Mouse (Mus musculus) naive thymus-derived CD4-positive, alpha-beta T cell, adult 5 months (primary cell): ENCODE results near the gene Plod1. TPM values are rescaled to one million over a fixed set of nuclear protein-coding genes. Genes with fewer than 3 reads are reported as not detected.

ENCODE experiments used
- polyA plus RNA-seq: library from polyadenylated mRNA; unstranded; fragments of 100-300 nt; shearing (Covaris generic); gene quantifications from one replicate; pipeline ENCODE4 v1.2.1, GENCODE M21; 2017

Plod1 gene
- 8.2 TPM for polyA plus RNA-seq

GRCm38 (mm10) chr4:147936331-147936954 is at the start of gene Plod1:
Gene Plod1, minus strand, starts transcription at chr4:147936767.

GRCm38 (mm10) chr4:147985205-147986132 is 48.9 kb upstream of the Plod1 start, which contains the start of gene Nppb:
Gene Nppb, plus strand, starts transcription at chr4:147985788.

DNA sequence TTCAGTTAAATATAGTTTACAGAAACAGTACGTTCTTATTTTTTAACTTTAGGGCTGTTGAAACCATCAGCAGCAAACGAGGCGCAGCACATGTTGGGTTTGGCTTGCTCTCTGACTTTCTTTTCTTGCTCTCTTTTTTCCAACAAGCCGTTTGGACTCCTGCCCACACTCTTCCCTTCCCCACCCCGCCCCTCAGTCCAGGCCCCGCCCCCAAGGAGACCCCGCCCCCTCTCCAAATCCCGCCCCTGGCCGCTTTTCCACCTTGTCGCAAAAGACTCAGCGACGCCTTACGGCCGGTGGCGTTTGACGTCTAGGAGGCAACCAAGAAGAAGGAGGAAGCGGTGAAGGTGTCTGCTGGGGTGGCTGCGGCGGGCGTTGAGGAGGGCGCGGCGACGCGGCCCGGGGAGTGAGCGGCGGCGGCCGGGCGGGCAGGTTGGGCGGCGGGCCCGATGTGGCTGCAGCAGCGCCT is 4.0 kb upstream of the Plod1 start, which contains the start of gene 2510039O18Rik:
TSS of gene 2510039O18Rik (plus strand) at position 320 of the 469 bp plus-strand sequence.

GRCm38 (mm10) chr4:147904313-147905089 is 32.1 kb downstream of the Plod1 start, which contains the start of gene Mfn2:
Gene Mfn2, minus strand, starts transcription at chr4:147904704.

GRCm38 (mm10) chr4:147868450-147869031 is 68.0 kb downstream of the Plod1 start, which contains the start of the genes Miip and Fv1:
Gene Miip, minus strand, starts transcription at chr4:147868816.
Gene Fv1, plus strand, starts transcription at chr4:147868979.

Other genes starting within 250 kb of the Plod1 start
- gene Zfp534, start 234.2 kb downstream of the Plod1 start, polyA plus RNA-seq, result 0.29 TPM
- gene Zfp984, start 127.0 kb downstream of the Plod1 start, polyA plus RNA-seq, result 10.3 TPM
- gene Zfp933, start 88.4 kb downstream of the Plod1 start, polyA plus RNA-seq, result 2.2 TPM
- 86.4 TPM for gene Miip, start 68.0 kb downstream of the Plod1 start, polyA plus RNA-seq
- 4.1 TPM for gene Fv1, start 67.8 kb downstream of the Plod1 start, polyA plus RNA-seq
- gene Mfn2, start 32.1 kb downstream of the Plod1 start, polyA plus RNA-seq, result 34.7 TPM
- 92.5 TPM for gene 2510039O18Rik, start 4.1 kb upstream of the Plod1 start, polyA plus RNA-seq
- gene Nppb, start 49.0 kb upstream of the Plod1 start, polyA plus RNA-seq, result not detected
- gene Nppa, start 64.0 kb upstream of the Plod1 start, polyA plus RNA-seq, result not detected
- gene Clcn6, start 102.1 kb upstream of the Plod1 start, polyA plus RNA-seq, result 12.6 TPM
- 24.7 TPM for gene Mthfr, start 102.3 kb upstream of the Plod1 start, polyA plus RNA-seq
- 13.5 TPM for gene Agtrap, start 151.3 kb upstream of the Plod1 start, polyA plus RNA-seq
- 38.1 TPM for gene Mad2l2, start 193.6 kb upstream of the Plod1 start, polyA plus RNA-seq
- gene Draxin, start 193.9 kb upstream of the Plod1 start, polyA plus RNA-seq, result not detected
- 18.9 TPM for gene Fbxo6, start 215.4 kb upstream of the Plod1 start, polyA plus RNA-seq
- gene Fbxo44, start 223.7 kb upstream of the Plod1 start, polyA plus RNA-seq, result 2.4 TPM
- not detected for gene Fbxo2, start 223.9 kb upstream of the Plod1 start, polyA plus RNA-seq